Mouse (Mus musculus) megakaryocyte, embryonic 14.5 days (primary cell): Measurements from ENCODE around the gene Fam163b. TPM values are rescaled to one million over a fixed set of nuclear protein-coding genes. Genes with fewer than 3 reads are reported as not detected.

Experiments used
- H3K27me3 ChIP-seq: replicated peaks from 2 replicates; pipeline ENCODE3; 2012; ENCODE audit warnings: inconsistent platforms
- H3K36me3 ChIP-seq: replicated peaks from 2 replicates; pipeline ENCODE3; 2012; ENCODE audit warnings: low read length, inconsistent platforms, mixed read lengths
- H3K4me1 ChIP-seq: 2 replicates; pipeline ENCODE4 v1.6.1; 2012; ENCODE audit warnings: inconsistent platforms
- H3K4me3 ChIP-seq: replicated peaks from 2 replicates; pipeline ENCODE3; 2012; ENCODE audit warnings: moderate library complexity, mild to moderate bottlenecking, inconsistent platforms
- H3K9me3 ChIP-seq: 2 replicates; pipeline ENCODE4 v1.6.1; 2012; ENCODE audit warnings: inconsistent platforms
- FLI1 ChIP-seq: IDR thresholded peaks from 2 replicates; pipeline ENCODE4 v1.6.1; 2012; ENCODE audit warnings: low read length, inconsistent platforms, mixed read lengths
- GATA1 ChIP-seq: IDR thresholded peaks from 3 replicates; pipeline ENCODE4 v1.6.1; 2012; ENCODE audit warnings: mixed read lengths, low read length, inconsistent platforms, borderline replicate concordance
- polyA plus RNA-seq: library from polyadenylated mRNA; stranded (reverse); fragments of >175 nt; gene quantifications from 2 replicates; pipeline ENCODE4 v1.2.3, GENCODE M21; 2012; ENCODE audit warnings: low replicate concordance; ENCODE audit not compliant: insufficient read depth

The Fam163b gene
- polyA plus RNA-seq, 1 experiment: not detected

DNA sequence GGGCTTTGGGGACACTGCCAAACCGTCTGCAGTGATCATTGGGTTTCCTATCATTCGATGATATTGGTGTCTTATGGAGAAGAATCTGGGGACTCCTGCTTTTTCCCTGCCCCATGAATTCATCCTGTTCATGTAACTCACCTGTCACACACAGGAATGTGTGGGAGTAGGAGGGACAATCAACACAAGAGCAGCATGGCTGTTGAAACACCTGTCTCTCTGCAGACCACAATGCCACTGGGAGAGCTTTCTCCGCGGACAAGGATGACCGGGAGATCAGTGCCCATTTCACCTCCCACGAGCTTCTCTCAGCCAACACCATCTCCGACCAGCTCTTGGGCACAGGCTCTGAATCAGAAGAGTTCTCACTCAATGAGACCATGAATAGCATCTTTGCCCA is 47.1 kb downstream of the Fam163b start:
- TF ChIP-seq FLI1: no peak
- no peak for TF ChIP-seq GATA1
- Histone ChIP-seq H3K27me3 (peaks cover 90% of the 10 kb centered on the region), H3K4me3 (no peak overlapping the region), H3K36me3 (no peaks in the 10 kb centered on the region), H3K4me1 (peaks cover 11% of the 10 kb centered on the region), H3K9me3 (no peaks in the 10 kb centered on the region)

DNA sequence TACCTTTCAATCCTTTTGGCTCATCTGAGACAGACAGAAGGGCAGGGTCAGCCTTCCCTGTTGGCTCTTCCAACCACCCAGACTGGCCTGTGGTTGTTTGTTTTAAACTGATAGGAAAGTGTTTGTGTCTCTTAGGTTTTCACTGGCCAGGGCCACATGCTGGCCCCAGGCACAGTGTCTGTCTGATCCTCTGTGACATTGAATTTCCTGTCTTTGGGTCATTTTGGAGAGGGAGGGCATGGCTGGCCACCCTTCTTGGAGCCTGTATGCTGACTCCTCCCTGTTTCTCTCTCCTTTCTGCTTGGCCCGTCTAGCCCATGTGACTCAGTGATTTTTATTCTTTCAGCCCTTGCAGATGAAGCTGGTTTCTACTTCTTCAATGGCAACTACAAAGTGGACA is 53.1 kb downstream of the Fam163b start:
- H3K4me3 ChIP-seq: no peak overlapping the region
- no peaks in the 10 kb centered on the region for H3K9me3 ChIP-seq
- peaks cover 26% of the 10 kb centered on the region for H3K4me1 ChIP-seq
- H3K27me3 ChIP-seq: peaks cover 81% of the 10 kb centered on the region
- no peak for TF ChIP-seq FLI1
- no peak for TF ChIP-seq GATA1
- H3K36me3 ChIP-seq: no peaks in the 10 kb centered on the region

DNA sequence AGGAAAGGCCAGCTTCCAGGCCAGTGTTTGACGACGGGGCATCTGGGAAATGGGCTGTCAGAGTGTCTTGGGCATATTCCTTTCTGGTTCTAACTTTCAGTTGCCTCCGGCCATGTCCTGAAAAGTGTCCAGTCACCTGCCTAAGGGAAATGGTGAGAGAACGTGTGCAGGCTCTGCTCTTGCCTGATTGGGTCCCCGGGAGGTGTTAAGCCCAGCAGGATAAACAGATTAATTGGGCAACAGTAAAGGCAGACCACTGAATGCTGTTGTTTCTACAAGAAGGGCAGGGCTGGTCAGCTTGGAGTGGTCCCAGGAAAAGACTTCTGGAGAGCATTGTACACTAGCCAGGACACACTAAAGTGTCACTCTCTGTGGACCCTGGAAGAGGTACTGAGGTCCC is 53.6 kb downstream of the Fam163b start:
- Histone ChIP-seq H3K9me3 (no peaks in the 10 kb centered on the region), H3K4me3 (no peak overlapping the region), H3K36me3 (no peaks in the 10 kb centered on the region), H3K27me3 (peaks cover 82% of the 10 kb centered on the region), H3K4me1 (peaks cover 32% of the 10 kb centered on the region)
- TF ChIP-seq FLI1 (no peak), GATA1 (no peak)

DNA sequence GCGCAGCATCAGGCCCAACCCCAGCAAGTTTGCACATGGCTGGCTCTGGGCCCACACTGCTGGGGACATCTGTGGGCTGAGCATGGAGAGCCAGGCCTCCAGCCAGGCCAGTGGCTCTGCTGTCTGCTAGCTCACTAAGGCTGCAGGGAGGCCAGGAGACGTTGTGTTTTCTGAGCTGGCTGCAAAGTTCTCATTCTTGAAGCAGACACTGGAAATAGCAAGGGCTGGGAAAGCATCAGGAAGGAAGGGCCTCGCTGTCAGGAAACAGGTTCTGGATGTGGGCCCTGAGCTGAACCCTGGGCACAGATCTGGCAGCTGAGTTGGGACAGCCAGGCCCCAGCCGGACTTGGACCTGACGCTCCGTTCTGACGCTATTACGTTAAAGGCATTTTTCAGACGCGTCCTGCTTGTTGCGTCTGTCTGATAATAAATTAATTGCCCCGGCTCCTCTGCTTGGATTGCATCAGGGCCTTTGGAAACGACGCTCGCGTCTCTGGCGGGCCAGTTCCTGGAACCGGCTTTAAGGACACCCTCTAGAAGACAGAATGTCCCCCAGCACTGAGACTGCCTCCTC is 54.1 kb downstream of the Fam163b start:
- H3K9me3 ChIP-seq: no peaks in the 10 kb centered on the region
- no peak overlapping the region for H3K4me3 ChIP-seq
- peaks cover 33% of the 10 kb centered on the region for H3K4me1 ChIP-seq
- TF ChIP-seq FLI1: no peak
- TF ChIP-seq GATA1: no peak
- H3K27me3 ChIP-seq: peaks cover 82% of the 10 kb centered on the region
- H3K36me3 ChIP-seq: no peaks in the 10 kb centered on the region

DNA sequence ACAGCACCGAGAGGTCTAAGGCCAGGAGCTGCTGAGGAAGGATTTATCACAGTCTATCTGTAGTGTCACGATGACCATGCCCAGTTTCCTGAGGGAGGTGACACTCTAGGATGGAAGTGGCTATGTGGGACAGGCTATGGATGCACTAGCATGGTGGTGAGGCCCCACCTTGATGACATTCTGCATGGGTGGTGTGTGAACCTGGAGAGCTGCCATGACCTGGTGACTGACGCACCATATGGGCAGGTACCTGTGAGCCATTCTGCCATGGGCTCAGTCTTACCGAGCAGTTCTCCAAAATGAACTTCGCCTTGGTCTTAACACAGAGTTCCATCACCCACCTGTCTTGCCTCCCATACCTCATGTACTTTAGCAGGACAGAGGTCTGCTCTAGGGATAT is 54.7 kb downstream of the Fam163b start:
- H3K27me3 ChIP-seq: peaks cover 82% of the 10 kb centered on the region
- peaks cover 33% of the 10 kb centered on the region for H3K4me1 ChIP-seq
- TF ChIP-seq FLI1 (no peak), GATA1 (no peak)
- no peaks in the 10 kb centered on the region for H3K36me3 ChIP-seq
- no peaks in the 10 kb centered on the region for H3K9me3 ChIP-seq
- H3K4me3 ChIP-seq: no peak overlapping the region

DNA sequence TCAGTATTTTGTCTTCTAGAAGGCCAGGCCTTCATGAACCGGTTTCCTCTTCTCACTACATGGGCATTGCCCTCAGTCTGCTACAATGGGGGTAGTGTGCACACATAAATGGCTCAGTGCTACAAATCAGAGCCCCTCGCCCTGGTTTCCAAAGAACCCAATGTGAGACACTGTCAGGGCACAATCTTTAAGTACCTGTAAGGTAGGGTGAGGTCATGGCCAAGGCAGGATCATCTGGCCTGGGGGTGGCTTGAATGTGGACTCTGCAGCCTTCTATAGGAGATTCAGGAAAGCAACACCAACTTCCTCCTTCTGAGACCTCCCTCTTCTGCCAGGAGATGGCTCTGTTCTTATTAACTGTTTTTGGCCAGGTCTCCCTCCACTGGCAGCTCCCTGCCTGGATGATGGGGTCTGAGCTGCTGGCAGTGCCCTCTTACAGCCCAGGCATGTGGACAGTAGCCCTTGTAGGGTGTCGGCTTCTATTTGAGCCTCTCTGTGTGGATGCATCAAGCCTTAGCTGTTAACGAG is 55.7 kb downstream of the Fam163b start:
- H3K4me3 ChIP-seq: no peak overlapping the region
- peaks cover 84% of the 10 kb centered on the region for H3K27me3 ChIP-seq
- no peaks in the 10 kb centered on the region for H3K9me3 ChIP-seq
- no peak for TF ChIP-seq GATA1
- H3K4me1 ChIP-seq: peaks cover 33% of the 10 kb centered on the region
- no peaks in the 10 kb centered on the region for H3K36me3 ChIP-seq

DNA sequence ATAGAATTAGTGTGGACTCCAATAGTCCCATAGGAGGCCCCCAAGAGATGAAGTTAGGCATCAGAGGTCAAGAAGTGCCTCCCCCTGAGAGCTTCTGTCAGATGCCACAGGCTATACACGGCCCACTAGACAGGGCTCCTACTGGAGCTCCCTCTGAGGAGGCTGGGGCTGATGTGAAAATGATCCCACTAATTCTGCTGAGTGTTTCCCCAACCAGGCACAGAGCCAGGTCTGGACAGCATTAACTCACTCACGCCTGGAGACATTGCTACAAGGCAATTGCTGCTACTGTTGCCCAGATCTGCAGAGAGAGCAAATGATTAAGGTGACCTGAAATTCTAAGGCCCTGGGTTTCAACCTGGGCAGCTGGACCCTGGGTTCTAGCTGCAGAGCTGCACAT is 56.5 kb downstream of the Fam163b start:
- H3K4me1 ChIP-seq: peaks cover 33% of the 10 kb centered on the region

DNA sequence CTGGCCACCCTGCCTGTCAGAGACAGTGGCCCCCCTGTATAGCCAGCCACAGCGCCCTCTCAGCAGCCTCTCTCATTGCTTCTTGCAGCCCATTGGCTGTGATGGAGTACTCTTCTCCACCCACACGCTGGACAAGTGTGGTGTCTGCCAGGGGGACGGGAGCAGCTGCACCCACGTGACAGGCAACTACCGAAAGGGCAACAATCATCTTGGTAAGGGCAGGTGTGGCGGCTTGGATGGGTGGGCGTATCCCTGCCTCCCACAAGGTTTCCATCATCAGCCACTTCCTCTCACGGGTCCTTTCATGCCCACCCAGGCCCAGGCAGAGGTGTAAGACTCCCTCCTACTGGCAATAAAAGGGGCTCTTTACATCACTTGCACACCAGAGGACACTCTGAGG is 57.3 kb downstream of the Fam163b start:
- no peaks in the 10 kb centered on the region for H3K9me3 ChIP-seq
- peaks cover 33% of the 10 kb centered on the region for H3K4me1 ChIP-seq
- H3K27me3 ChIP-seq: peaks cover 79% of the 10 kb centered on the region
- no peaks in the 10 kb centered on the region for H3K36me3 ChIP-seq
- H3K4me3 ChIP-seq: peak overlapping the region; percentile 19
- TF ChIP-seq GATA1 (no peak), FLI1 (no peak)

More for the DNA sequence above, 56.5 kb downstream of the Fam163b start:
- H3K27me3 ChIP-seq: peaks cover 83% of the 10 kb centered on the region
- no peaks in the 10 kb centered on the region for H3K9me3 ChIP-seq
- H3K4me3 ChIP-seq: no peak overlapping the region
- TF ChIP-seq FLI1 (no peak), GATA1 (no peak)
- no peaks in the 10 kb centered on the region for H3K36me3 ChIP-seq

DNA sequence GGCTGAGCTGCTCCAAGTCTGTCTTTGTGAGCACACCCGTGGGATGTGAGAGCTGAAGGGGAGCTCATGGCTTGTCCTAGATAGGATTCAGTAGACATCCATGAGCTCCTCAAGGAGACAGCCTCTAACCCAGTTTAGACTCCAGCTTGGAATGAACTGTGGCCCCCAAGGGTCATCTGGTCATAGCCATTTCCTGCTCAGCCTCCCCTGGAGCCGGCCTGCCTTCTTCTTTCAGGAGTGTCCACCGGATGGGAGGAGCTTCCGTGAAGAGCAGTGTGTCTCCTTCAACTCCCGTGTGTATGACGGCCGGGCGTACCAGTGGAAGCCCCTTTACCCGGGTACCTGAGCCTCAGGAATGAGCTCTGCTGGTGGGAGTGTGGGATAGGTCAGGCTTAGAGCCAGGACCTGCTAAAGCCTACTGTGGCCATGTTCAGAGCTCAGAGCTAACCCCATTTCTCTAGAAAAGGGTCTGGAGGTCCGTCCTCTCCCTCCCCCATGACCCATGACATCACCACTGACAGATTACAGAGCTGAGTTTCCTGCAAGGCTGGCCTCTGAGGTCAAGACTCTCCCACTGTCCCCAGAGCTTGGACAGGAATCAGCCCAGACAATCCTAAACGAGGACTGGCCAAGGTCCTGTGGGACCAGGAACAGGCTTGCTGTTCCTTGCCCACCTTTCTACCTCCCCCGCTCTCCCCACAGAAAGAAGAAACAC is 58.4 kb downstream of the Fam163b start:
- peaks cover 88% of the 10 kb centered on the region for H3K27me3 ChIP-seq
- TF ChIP-seq FLI1 (no peak), GATA1 (no peak)
- H3K36me3 ChIP-seq: no peaks in the 10 kb centered on the region

DNA sequence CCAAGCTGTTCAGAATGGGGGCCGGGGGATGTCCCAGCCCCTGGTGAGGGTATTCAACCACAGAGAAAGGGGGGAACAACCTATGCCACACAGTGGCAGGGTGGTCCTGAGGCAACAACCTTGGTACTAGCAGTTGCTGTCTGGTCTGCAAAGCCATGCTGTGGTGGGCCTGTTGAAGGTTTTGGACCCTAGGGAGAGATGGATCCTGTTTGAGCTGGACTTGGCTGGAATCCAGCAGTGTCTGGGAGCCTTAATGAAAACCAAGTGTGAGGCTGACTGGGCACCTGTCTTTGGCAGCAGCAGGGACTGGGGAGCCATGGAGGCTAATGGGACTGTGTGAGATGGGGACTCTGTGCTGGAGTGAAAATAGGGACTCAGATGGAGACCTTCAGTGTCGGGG is 62.6 kb downstream of the Fam163b start:
- TF ChIP-seq GATA1 (no peak), FLI1 (no peak)
- Histone ChIP-seq H3K4me3 (no peak overlapping the region), H3K4me1 (peaks cover 28% of the 10 kb centered on the region)

More for the DNA sequence above, 58.4 kb downstream of the Fam163b start:
- H3K4me3 ChIP-seq: no peak overlapping the region
- H3K4me1 ChIP-seq: peaks cover 33% of the 10 kb centered on the region
- H3K9me3 ChIP-seq: no peaks in the 10 kb centered on the region

More for the DNA sequence above, 62.6 kb downstream of the Fam163b start:
- no peaks in the 10 kb centered on the region for H3K36me3 ChIP-seq
- H3K9me3 ChIP-seq: no peaks in the 10 kb centered on the region
- H3K27me3 ChIP-seq: peaks cover 93% of the 10 kb centered on the region
